Mouse (Mus musculus) erythroblast, embryonic 14.5 days (primary cell): Measurements from ENCODE around the gene Ptpre. TPM values are rescaled to one million over a fixed set of nuclear protein-coding genes. Genes with fewer than 3 reads are reported as not detected.
"Not testable (repeated sequence)": the region's sequence is repeated elsewhere in the genome, so short reads cannot be mapped to it uniquely, and the experiment has no call there.

Source experiments
- H3K27me3 ChIP-seq: 2 replicates; pipeline ENCODE4 v1.6.1; 2012; ENCODE audit warnings: inconsistent platforms; ENCODE audit not compliant: control insufficient read depth
- H3K36me3 ChIP-seq: 2 replicates; pipeline ENCODE4 v1.6.1; 2012; ENCODE audit warnings: mild to moderate bottlenecking, inconsistent platforms; ENCODE audit not compliant: control insufficient read depth
- H3K4me1 ChIP-seq: 2 replicates; pipeline ENCODE4 v1.6.1; 2012; ENCODE audit warnings: inconsistent platforms; ENCODE audit not compliant: control insufficient read depth
- H3K4me3 ChIP-seq: replicated peaks from 2 replicates; pipeline ENCODE3; 2012; ENCODE audit warnings: moderate library complexity, mild to moderate bottlenecking, inconsistent platforms
- H3K9me3 ChIP-seq: 2 replicates; pipeline ENCODE4 v1.6.1; 2012; ENCODE audit warnings: low read length, inconsistent platforms, mixed read lengths; ENCODE audit not compliant: control insufficient read depth
- GATA1 ChIP-seq: IDR thresholded peaks from 2 replicates; pipeline ENCODE4 v1.6.1; 2012; ENCODE audit warnings: low read length, inconsistent platforms, mixed read lengths
- TAL1 ChIP-seq: IDR thresholded peaks from 3 replicates; pipeline ENCODE4 v1.6.1; 2012; ENCODE audit warnings: low read length, inconsistent platforms, mixed read lengths
- polyA plus RNA-seq: library from polyadenylated mRNA; stranded (reverse); fragments of >175 nt; gene quantifications from 2 replicates; pipeline ENCODE4 v1.2.3, GENCODE M21; 2012

The Ptpre gene
- polyA plus RNA-seq, 1 experiment = 0.01 TPM

DNA sequence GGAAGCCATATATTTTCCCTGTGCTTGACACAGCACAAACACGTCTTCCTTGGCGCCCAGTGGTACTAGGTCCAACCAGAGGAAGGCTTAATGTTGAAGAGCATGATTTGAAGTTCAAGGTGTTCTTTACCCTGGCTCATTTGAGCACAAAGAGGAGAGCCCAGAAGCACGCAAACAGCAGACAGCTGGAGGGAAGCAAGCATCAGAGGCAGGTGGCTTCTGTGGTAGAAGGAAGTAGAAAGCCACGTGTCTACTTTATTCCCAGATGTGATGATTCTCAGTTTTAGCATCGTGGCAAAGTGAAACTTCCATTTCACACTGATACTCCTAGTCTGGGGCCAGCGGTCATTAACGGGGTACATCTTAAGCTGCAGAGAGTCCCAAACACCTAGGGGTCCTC lies 120.9 kb downstream of the Ptpre start:
- Histone ChIP-seq H3K4me1 (no peaks in the 10 kb centered on the region), H3K27me3 (no peaks in the 10 kb centered on the region), H3K9me3 (no peaks in the 10 kb centered on the region), H3K4me3 (no peak overlapping the region), H3K36me3 (no peaks in the 10 kb centered on the region)
- TF ChIP-seq TAL1 (no peak), GATA1 (no peak)

DNA sequence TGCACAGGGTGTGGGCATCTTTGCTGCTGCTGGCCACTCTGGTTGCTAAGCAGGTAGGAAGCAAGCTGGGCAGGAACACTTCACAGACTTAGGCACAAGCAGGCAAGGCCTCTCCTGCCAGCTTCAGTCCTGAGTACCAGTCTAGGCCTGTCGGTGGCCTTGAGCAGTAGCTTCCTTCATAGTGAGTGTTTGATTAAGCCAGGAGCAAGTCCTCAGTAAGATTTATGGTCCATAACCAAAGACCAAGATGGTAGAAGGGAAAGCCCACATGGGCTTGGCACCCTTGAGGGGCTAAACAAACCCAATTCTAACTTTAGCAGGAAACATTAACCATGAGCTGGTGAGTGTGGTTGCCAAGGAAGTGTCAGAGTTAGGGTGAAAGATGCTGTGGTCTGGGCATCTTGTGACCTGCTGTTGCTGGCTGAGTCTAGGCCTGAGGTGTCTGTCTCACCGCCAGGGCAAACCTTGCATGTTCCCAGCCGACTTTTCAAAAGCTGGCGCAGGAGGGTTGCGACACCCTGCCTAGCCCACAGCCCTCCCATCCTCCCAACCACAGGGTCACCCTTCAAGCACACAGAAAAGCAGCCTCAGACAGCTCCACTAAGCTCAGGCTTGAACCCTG lies 122.1 kb downstream of the Ptpre start:
- Histone ChIP-seq H3K27me3 (no peaks in the 10 kb centered on the region), H3K4me1 (no peaks in the 10 kb centered on the region), H3K9me3 (no peaks in the 10 kb centered on the region), H3K4me3 (no peak overlapping the region), H3K36me3 (no peaks in the 10 kb centered on the region)
- TF ChIP-seq GATA1 = no peak
- no peak for TF ChIP-seq TAL1

DNA sequence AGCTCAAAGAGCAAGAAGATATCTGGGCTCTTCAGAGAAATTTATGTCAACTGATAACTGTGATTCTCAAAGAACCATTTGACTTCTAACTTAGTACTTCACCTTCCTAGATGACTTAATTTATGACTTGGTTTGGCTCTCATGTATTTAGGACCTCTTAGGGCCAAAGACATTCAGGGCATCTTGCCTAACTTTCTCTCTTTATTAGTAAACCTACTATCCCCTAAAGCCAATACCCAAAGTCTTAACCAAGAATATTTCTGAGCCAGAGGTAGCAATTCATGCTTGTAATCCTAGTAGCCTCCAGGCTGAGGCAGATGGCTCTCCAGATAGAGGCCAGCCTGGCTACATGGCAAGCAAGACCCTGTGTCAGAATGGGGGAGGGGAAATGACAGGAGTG lies 123.0 kb downstream of the Ptpre start:
- Histone ChIP-seq H3K4me1 (no peaks in the 10 kb centered on the region), H3K9me3 (no peaks in the 10 kb centered on the region), H3K27me3 (no peaks in the 10 kb centered on the region), H3K4me3 (no peak overlapping the region), H3K36me3 (no peaks in the 10 kb centered on the region)
- TF ChIP-seq GATA1 = no peak
- no peak for TF ChIP-seq TAL1

DNA sequence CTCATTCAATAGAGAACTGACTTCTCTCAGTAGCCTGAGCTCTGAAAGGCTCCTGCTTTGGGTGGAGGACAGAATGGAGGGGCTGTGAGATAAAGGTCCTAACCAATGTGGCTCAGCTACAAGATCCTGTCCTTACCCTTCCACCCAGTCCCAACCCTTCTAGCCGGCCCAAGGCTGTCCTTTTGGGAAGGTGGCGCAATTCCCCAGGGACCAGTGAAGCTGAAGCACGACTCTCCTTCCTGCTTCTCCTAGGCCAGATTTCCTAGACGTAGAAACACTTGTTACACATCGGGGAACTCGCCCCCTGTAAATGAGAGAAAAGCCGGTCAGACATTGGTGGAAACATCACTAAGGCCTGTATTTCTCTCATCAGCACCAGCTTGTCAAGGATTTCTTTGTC lies 126.9 kb downstream of the Ptpre start:
- Histone ChIP-seq H3K4me1 (no peaks in the 10 kb centered on the region), H3K4me3 (no peak overlapping the region), H3K27me3 (no peaks in the 10 kb centered on the region), H3K36me3 (no peaks in the 10 kb centered on the region), H3K9me3 (no peaks in the 10 kb centered on the region)
- TF ChIP-seq GATA1 (no peak), TAL1 (no peak)

DNA sequence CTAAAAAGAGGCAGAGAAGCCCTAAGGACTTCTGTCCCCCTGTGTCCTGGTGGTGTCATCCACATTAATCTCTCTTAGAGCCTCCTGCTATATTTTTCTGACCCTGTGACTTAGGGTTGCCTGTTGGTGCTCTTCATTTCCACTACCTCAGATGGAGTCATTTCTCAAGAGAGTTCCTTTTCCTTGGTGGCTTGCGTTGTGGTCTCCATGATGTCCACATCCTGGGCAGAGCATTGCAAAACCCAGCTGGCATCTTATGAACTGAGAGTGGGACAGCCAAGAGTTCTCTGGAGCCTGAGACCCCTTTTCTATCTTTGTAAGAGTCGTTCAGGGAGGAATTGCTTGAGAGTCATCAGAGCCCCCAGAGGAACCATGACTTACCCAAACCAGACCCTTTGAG lies 129.0 kb downstream of the Ptpre start:
- TF ChIP-seq GATA1 = no peak
- no peak for TF ChIP-seq TAL1

DNA sequence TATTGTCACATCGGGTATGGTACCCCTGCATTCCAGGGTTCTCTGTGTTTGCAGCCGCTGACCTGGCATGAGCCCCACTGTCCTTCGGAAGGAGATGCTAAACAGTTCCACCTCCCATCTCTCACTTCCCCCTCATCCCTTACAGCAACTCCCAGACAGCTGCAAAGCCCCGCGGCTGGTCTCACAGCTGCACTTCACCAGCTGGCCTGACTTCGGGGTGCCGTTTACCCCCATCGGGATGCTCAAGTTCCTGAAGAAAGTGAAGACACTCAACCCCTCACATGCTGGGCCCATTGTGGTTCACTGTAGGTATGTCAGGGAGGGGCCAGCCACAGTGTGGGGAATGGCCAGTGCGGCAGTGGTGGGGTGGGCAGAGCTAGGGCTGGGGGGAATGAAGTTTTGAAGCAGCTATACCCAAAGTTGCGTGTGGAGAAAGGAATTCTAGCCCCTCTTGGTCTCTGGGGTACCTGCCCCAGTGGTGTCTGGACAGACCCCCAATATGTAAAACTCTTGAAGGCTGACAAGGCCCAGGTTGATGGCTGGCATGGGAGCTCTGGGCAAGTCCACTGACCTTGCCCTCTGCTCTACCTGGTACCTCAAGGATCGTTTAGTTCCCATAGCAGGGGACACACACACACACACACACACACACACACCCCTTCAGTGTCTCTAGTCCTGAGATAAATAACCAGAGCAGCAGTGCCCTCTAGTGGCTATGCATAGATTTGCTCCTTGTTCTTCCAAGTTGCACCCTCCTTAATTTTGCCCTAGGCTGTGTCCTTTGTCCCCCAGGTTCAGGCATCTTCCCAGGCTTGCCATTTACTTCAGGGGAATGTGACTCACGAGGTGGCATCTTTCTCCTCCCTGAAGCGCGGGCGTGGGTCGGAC lies 131.8 kb downstream of the Ptpre start:
- no peaks in the 10 kb centered on the region for H3K9me3 ChIP-seq
- no peak for TF ChIP-seq GATA1
- TF ChIP-seq TAL1 = no peak
- no peaks in the 10 kb centered on the region for H3K27me3 ChIP-seq
- no peaks in the 10 kb centered on the region for H3K4me1 ChIP-seq
- H3K4me3 ChIP-seq = no peak overlapping the region
- H3K36me3 ChIP-seq = no peaks in the 10 kb centered on the region

More for the DNA sequence above, 129.0 kb downstream of the Ptpre start:
- no peaks in the 10 kb centered on the region for H3K9me3 ChIP-seq
- H3K36me3 ChIP-seq = no peaks in the 10 kb centered on the region
- H3K27me3 ChIP-seq = no peaks in the 10 kb centered on the region
- no peak overlapping the region for H3K4me3 ChIP-seq
- H3K4me1 ChIP-seq = no peaks in the 10 kb centered on the region

DNA sequence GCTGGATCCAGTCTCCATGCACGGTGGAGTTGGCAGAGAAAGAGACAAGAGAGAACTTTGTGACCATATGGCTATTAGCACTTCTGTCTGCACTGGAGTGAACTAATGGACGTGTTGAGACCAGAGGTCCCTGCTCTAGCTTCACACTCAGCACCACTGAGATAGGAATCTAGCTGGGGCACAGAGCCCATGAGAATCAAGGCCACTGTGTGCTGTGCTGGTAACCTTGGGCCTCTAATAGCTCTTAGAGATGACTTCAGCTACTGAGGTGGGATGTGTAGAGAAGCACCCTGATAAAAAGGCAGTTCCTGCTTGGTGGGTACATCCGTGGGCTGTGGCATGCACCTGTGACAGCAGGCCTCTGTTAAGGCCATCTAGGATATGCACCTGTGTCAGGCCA lies 136.3 kb downstream of the Ptpre start:
- no peaks in the 10 kb centered on the region for H3K36me3 ChIP-seq
- no peak for TF ChIP-seq TAL1
- no peak for TF ChIP-seq GATA1

DNA sequence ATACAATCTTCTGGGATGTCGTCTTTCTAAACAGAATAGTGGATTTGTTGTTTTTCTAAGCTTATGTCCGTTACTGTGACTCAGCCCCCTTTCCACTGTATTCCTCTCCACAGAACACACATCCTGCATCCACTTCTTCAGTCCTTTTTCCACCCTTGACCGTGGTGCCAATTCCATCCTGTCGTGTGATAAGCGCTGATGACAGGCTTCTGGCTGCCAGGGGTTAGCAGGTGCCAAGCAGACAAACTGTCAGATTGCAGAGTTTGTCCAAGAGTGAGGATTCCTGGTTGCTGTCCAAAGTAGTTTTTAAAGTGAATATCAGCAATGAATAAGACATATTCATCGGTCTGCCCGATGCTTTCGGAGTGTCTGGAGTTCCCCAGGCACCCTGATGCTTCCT lies 139.4 kb downstream of the Ptpre start:
- Histone ChIP-seq H3K9me3 (no peaks in the 10 kb centered on the region), H3K4me3 (no peak overlapping the region), H3K4me1 (no peaks in the 10 kb centered on the region), H3K36me3 (no peaks in the 10 kb centered on the region), H3K27me3 (no peaks in the 10 kb centered on the region)
- no peak for TF ChIP-seq TAL1
- TF ChIP-seq GATA1 = no peak

More for the DNA sequence above, 136.3 kb downstream of the Ptpre start:
- H3K27me3 ChIP-seq = no peaks in the 10 kb centered on the region
- H3K4me3 ChIP-seq = no peak overlapping the region
- H3K9me3 ChIP-seq = no peaks in the 10 kb centered on the region
- no peaks in the 10 kb centered on the region for H3K4me1 ChIP-seq

DNA sequence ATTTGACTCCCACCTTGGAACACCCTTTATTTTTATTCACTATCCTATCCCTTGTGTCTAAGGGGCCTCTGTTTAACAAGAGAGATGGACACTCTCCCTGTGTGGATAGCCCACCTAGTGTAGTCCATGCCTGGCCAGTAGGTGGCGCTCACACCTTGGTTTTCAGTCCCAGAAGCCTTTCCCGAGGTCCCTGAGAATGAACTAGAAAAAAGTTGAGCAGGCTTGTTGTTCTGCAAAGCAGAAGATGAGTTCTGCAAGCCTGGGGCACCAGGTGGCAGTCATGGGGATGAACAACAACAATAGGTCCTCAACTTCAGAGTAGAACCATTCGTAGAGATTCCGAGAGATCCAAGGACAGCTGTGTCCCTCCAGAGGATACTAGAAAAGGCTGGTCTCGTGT lies 143.1 kb downstream of the Ptpre start:
- Histone ChIP-seq H3K27me3 (no peaks in the 10 kb centered on the region), H3K36me3 (peaks cover 20% of the 10 kb centered on the region), H3K4me3 (no peak overlapping the region), H3K4me1 (no peaks in the 10 kb centered on the region), H3K9me3 (no peaks in the 10 kb centered on the region)
- TF ChIP-seq GATA1 (no peak), TAL1 (no peak)

DNA sequence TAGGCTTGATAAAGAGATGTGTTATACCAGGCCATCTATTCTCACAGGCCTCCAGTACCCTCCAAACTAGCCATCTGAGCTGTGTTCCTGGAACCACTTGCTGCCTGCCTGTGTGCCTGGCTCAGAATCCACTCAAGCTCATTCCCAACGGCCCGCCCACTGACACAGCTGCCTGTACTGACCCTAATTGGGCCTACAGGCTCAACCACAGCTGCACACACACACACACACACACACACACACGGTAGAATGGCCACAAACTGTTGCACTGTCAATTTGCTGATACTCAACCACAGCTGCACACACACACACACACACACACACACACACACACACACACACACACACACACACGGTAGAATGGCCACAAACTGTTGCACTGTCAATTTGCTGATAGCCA lies 146.8 kb downstream of the Ptpre start:
- H3K9me3 ChIP-seq, H3K4me3 ChIP-seq, H3K4me1 ChIP-seq, H3K27me3 ChIP-seq: not testable (repeated sequence)
- H3K36me3 ChIP-seq = peaks cover 58% of the 10 kb centered on the region
